Comparison of ENCODE assay signal across 20 mouse cellular contexts in genomic region chr12:105787626-105788025, GRCm38 (mm10). TPM values are rescaled to one million over a fixed set of nuclear protein-coding genes. Genes with fewer than 3 reads are reported as not detected.
A peak's percentile ranks its signal among the peaks of the same experiment; 100 is the strongest.
DNase-seq lines count a peak whose midpoint lies in the region; TF ChIP-seq lines count a peak whose summit lies in the region.
"Had no signal": no experiment of that assay in that cellular context is flagged by ENCODE, and none has a peak within 500 bp of the region (broad histone marks: within the 10 kb centered on the region; RNA-seq: fewer than 3 reads in every experiment).

No protein-coding gene starts in this region.

- no peak overlapping the region for H3K27ac ChIP-seq in CH12.LX (ENCODE audit: insufficient read depth, low read depth)
- H3K27ac ChIP-seq in MEL (ENCODE audit: control insufficient read depth, low read depth, low read length): no peak overlapping the region
- H3K27ac ChIP-seq: embryonic facial prominence, embryonic 12.5 days; embryonic facial prominence, embryonic 15.5 days; forebrain, embryonic 15.5 days; heart, adult 2 months; hindbrain, embryonic 12.5 days; hindbrain, embryonic 15.5 days had no signal

- TF ChIP-seq CTCF in CH12.LX (conservative IDR thresholded peaks at IDR 0.05 in 1 of 2, IDR thresholded peaks at IDR 0.05 in 1 of 2; ENCODE audit: low read depth in 2 of 2, low read length in 2 of 2) (no peak), E14TG2a.4 (conservative IDR thresholded peaks at IDR 0.05; ENCODE audit: low read length) (no peak), MEL (IDR thresholded peaks at IDR 0.05 in 2 of 3, conservative IDR thresholded peaks at IDR 0.05 in 1 of 3; ENCODE audit: control insufficient read depth in 1 of 3, insufficient read depth in 1 of 3, low read depth in 2 of 3, low read length in 3 of 3, poor library complexity in 1 of 3, severe bottlenecking in 1 of 3) (no peak)

- in situ Hi-C loops in CH12.LX (cut with MboI; ENCODE audit: low pct_ligation_motif_present, low pct_unique_long_range_greater_than_20kb, low sequenced_read_pairs): no loop called here

- H3K36me3 ChIP-seq in CH12.LX (replicated peaks in 1 of 2; ENCODE audit: control insufficient read depth in 1 of 2, insufficient read depth in 1 of 2, low read length in 1 of 2): peaks cover 0 to 36% of the 10 kb centered on the region in 2 experiments
- peaks cover 31% of the 10 kb centered on the region for H3K36me3 ChIP-seq in E14TG2a.4 (ENCODE audit: insufficient read depth, low read length)
- H3K36me3 ChIP-seq in MEL (ENCODE audit: control insufficient read depth in 1 of 2, insufficient read depth in 2 of 2, low read length in 2 of 2): peaks cover 18 to 28% of the 10 kb centered on the region in 2 experiments
- H3K36me3 ChIP-seq: embryonic facial prominence, embryonic 12.5 days; embryonic facial prominence, embryonic 15.5 days; forebrain, embryonic 15.5 days; hindbrain, embryonic 15.5 days had no signal

- H3K9me3 ChIP-seq in CH12.LX (replicated peaks; ENCODE audit: low read length) (no peaks in the 10 kb centered on the region), E14TG2a.4 (ENCODE audit: low read length) (no peaks in the 10 kb centered on the region), MEL (replicated peaks; ENCODE audit: insufficient read depth, low read length) (no peaks in the 10 kb centered on the region)
- H3K9me3 ChIP-seq: embryonic facial prominence, embryonic 12.5 days; embryonic facial prominence, embryonic 15.5 days; forebrain, embryonic 15.5 days; hindbrain, embryonic 12.5 days; hindbrain, embryonic 15.5 days had no signal

- TF ChIP-seq EP300 in CH12.LX (IDR thresholded peaks at IDR 0.05; ENCODE audit: low read length): no peak
- TF ChIP-seq EP300 in MEL (IDR thresholded peaks at IDR 0.05; ENCODE audit: low read depth in 1 of 2, low read length in 2 of 2): no peak

- no peak overlapping the region for H3K4me3 ChIP-seq in CH12.LX (replicated peaks in 1 of 3; ENCODE audit: low read depth in 2 of 3, low read length in 2 of 3, poor library complexity in 1 of 3)
- 0 out of 2 replicates have a peak overlapping the region, but pooled peaks have one; percentile 8 for H3K4me3 ChIP-seq in E14TG2a.4 (replicated peaks; ENCODE audit: low read length)
- H3K4me3 ChIP-seq in MEL (ENCODE audit: control insufficient read depth in 1 of 2, insufficient read depth in 1 of 2, low read depth in 2 of 2, low read length in 2 of 2): no peak overlapping the region
- H3K4me3 ChIP-seq: embryonic facial prominence, embryonic 12.5 days; embryonic facial prominence, embryonic 15.5 days; forebrain, embryonic 15.5 days; heart, adult 2 months; hindbrain, embryonic 12.5 days; hindbrain, embryonic 15.5 days had no signal

- TF ChIP-seq RAD21 in CH12.LX (IDR thresholded peaks at IDR 0.05; ENCODE audit: low read depth, low read length) (no peak), MEL (IDR thresholded peaks at IDR 0.05; ENCODE audit: low read depth, low read length) (no peak)

- H3K9ac ChIP-seq in CH12.LX (ENCODE audit: insufficient read depth, low read depth) (no peak overlapping the region), MEL (ENCODE audit: control insufficient read depth, low read depth, low read length, poor library complexity, severe bottlenecking) (no peak overlapping the region)
- H3K9ac ChIP-seq: embryonic facial prominence, embryonic 12.5 days; embryonic facial prominence, embryonic 15.5 days; forebrain, embryonic 15.5 days; hindbrain, embryonic 12.5 days; hindbrain, embryonic 15.5 days had no signal

- H3K4me1 ChIP-seq in CH12.LX (ENCODE audit: control insufficient read depth in 1 of 2, insufficient read depth in 2 of 2) (peaks cover 0 to 36% of the 10 kb centered on the region in 2 experiments; a peak in 2 of 4 replicates), E14TG2a.4 (replicated peaks; ENCODE audit: low read depth, low read length) (peaks cover 78% of the 10 kb centered on the region), MEL (ENCODE audit: control insufficient read depth in 1 of 2, insufficient read depth in 2 of 2, low read length in 2 of 2) (peaks cover 6% of the 10 kb centered on the region in 2 experiments; a peak in 3 of 4 replicates)

- no peak overlapping the region for H3K4me2 ChIP-seq in CH12.LX (ENCODE audit: insufficient read depth, low read depth, poor library complexity, severe bottlenecking)
- H3K4me2 ChIP-seq: embryonic facial prominence, embryonic 12.5 days; embryonic facial prominence, embryonic 15.5 days; forebrain, embryonic 15.5 days; heart, embryonic 11.5 days; hindbrain, embryonic 12.5 days; hindbrain, embryonic 15.5 days had no signal

- H3K79me2 ChIP-seq in CH12.LX (replicated peaks; ENCODE audit: control insufficient read depth, extremely low read depth, insufficient read depth, poor library complexity, severe bottlenecking) (peaks cover 75% of the 10 kb centered on the region), MEL (ENCODE audit: control insufficient read depth, insufficient read depth, low read length, poor library complexity) (peaks cover 72% of the 10 kb centered on the region)

- DNase-seq in CH12.LX (ENCODE audit: extremely low read depth) (no peak), MEL (ENCODE audit: low read depth, low spot score) (no peak)
- DNase-seq in urinary bladder, adult 2 months (ENCODE audit: low spot score): no peak
- DNase-seq in urinary bladder, postnatal 10 days (ENCODE audit: low spot score): no peak
- DNase-seq in adrenal gland, adult 18-20 months (ENCODE audit: low spot score in 2 of 2): no peak
- DNase-seq: adrenal gland, postnatal 10 days; adrenal gland, postnatal 36 days; cerebellum, adult 18-20 months; cerebellum, adult 9-10 months; cerebellum, postnatal 14 days; gastrocnemius, postnatal 25 days; heart, adult 2 months had no signal

- dilution Hi-C loops in CH12.LX (cut with MboI; ENCODE audit: extremely low pct_ligation_motif_present, extremely low pct_unique_long_range_greater_than_20kb, low sequenced_read_pairs): no loop called here

- no peak for TF ChIP-seq POLR2A in CH12.LX (IDR thresholded peaks at IDR 0.05; ENCODE audit: low read depth, low read length)
- no peak for TF ChIP-seq POLR2A in MEL (IDR thresholded peaks at IDR 0.05; ENCODE audit: control insufficient read depth in 1 of 2, insufficient read depth in 1 of 2, low read depth in 1 of 2, low read length in 2 of 2, poor library complexity in 1 of 2)

- H3K27me3 ChIP-seq in CH12.LX (replicated peaks): no peaks in the 10 kb centered on the region
- no peaks in the 10 kb centered on the region for H3K27me3 ChIP-seq in E14TG2a.4 (ENCODE audit: insufficient read depth, low read length)
- no peaks in the 10 kb centered on the region for H3K27me3 ChIP-seq in MEL (ENCODE audit: control insufficient read depth in 1 of 2, insufficient read depth in 2 of 2, low read length in 2 of 2)
- H3K27me3 ChIP-seq: embryonic facial prominence, embryonic 12.5 days; embryonic facial prominence, embryonic 15.5 days; forebrain, embryonic 15.5 days; hindbrain, embryonic 12.5 days; hindbrain, embryonic 15.5 days; Patski had no signal

TF ChIP-seq in CH12.LX, 34 proteins besides CTCF, POLR2A, EP300 and RAD21:
- TF ChIP-seq SIN3A (IDR thresholded peaks at IDR 0.05; ENCODE audit: low read length) (no peak), CHD1 (IDR thresholded peaks at IDR 0.05; ENCODE audit: low read depth, low read length) (0 out of 2 replicates have a peak, but pooled peaks have one; percentile 44)

TF ChIP-seq in MEL, 35 proteins besides CTCF, POLR2A, EP300 and RAD21:
- TF ChIP-seq ZC3H11A (IDR thresholded peaks at IDR 0.05; ENCODE audit: low read depth, low read length) (no peak), POLR2AphosphoS2 (IDR thresholded peaks at IDR 0.05; ENCODE audit: low read length) (peak; percentile 38; the same call in 1 of the 2 replicates)

RNA-seq across cellular contexts. Expression of gene Papola, which starts 3.1 kb away (rescaled TPM):
- 90.1 and 100.0 TPM in 2 replicates for total RNA-seq in CH12.LX (2012; rRNA removed)
- total RNA-seq in CH12.LX (2014; rRNA removed): 111 and 115 TPM in 2 replicates
- polyA plus RNA-seq in CH12.LX (2012; ENCODE audit: insufficient read length, low read depth): 150 TPM in 2 replicates
- total RNA-seq in MEL (2012; rRNA removed): 144 and 162 TPM in 2 replicates
- 100 to 1,000 TPM; 193 to 329 TPM for polyA plus RNA-seq in MEL (2012; ENCODE audit: insufficient read depth in 1 of 2, insufficient read length in 2 of 2, low read depth in 1 of 2, low replicate concordance in 2 of 2, missing spikeins in 1 of 2)
- polyA plus RNA-seq in urinary bladder, adult 2 months (2012; rRNA removed): 94.8 and 100 TPM in 2 replicates
- total RNA-seq in adrenal gland, adult 18-20 months (2021): 100 to 1,000 TPM; 214 to 222 TPM

Comparison
In these comparisons a context has a peak if more than half of its experiments do, and no peak if none do; other contexts are left out.
1. Of the 35 proteins assayed by ChIP-seq in both MEL and CH12.LX: peak only in MEL: POLR2AphosphoS2; only in CH12.LX: CHD1; in both: none; in neither: 33.